Mouse (Mus musculus) hindbrain, postnatal 0 days (tissue): ENCODE data around the gene Chn2. TPM values are rescaled to one million over a fixed set of nuclear protein-coding genes. Genes with fewer than 3 reads are reported as not detected.

Experiments used
- ATAC-seq: fragments of 200-750 bp; cut with Nextera tagmentation; 2 replicates; pipeline ENCODE4 v1.8.0; 2017; ENCODE audit warnings: mild to moderate bottlenecking, moderate TSS enrichment, moderate library complexity
- DNase-seq: peaks from one replicate; pipeline ENCODE4 v3.0.0-alpha.2; 2015; ENCODE audit warnings: low spot score
- H3K27ac ChIP-seq: fragments of 300-500 bp; sonication (generic); 2 replicates; pipeline ENCODE4 v1.5.1; 2014; ENCODE audit warnings: mild to moderate bottlenecking
- H3K27me3 ChIP-seq: fragments of 300-500 bp; sonication (generic); 2 replicates; pipeline ENCODE4 v1.6.1; 2014; ENCODE audit warnings: low read length, mixed read lengths; ENCODE audit not compliant: insufficient read depth
- H3K36me3 ChIP-seq: fragments of 300-500 bp; sonication (generic); 2 replicates; pipeline ENCODE4 v1.6.1; 2014; ENCODE audit warnings: low read length, mixed read lengths; ENCODE audit not compliant: insufficient read depth
- H3K4me1 ChIP-seq: fragments of 300-500 bp; sonication (generic); 2 replicates; pipeline ENCODE4 v1.6.1; 2014; ENCODE audit warnings: antibody characterized with exemption, low read length, mixed read lengths; ENCODE audit not compliant: insufficient read depth
- H3K4me2 ChIP-seq: fragments of 300-500 bp; sonication (generic); 2 replicates; pipeline ENCODE4 v1.6.1; 2014; ENCODE audit warnings: low read depth, mild to moderate bottlenecking, low read length, moderate library complexity, mixed read lengths
- H3K4me3 ChIP-seq: fragments of 300-500 bp; sonication (generic); 2 replicates; pipeline ENCODE4 v1.5.1; 2014; ENCODE audit warnings: low read length
- H3K9ac ChIP-seq: fragments of 300-500 bp; sonication (generic); replicated peaks from 2 replicates; pipeline ENCODE4 v1.6.1; 2014; ENCODE audit warnings: mild to moderate bottlenecking, low read length, moderate library complexity, mixed read lengths
- H3K9me3 ChIP-seq: fragments of 300-500 bp; sonication (generic); 2 replicates; pipeline ENCODE4 v1.6.1; 2016; ENCODE audit warnings: low read length, mixed read lengths
- CTCF ChIP-seq: IDR thresholded peaks from 2 replicates; pipeline ENCODE4 v1.5.1; 2016; ENCODE audit warnings: antibody characterized with exemption, control low read depth, low read depth
- WGBS: fragments of 180-500 bp; shearing (Covaris S2); extraction: QIAGEN DNeasy Blood & Tissue Kit; methylation state at CpG from one replicate; pipeline ENCODE4 v1.1.7; 2014; 5-methylcytosine and 5-hydroxymethylcytosine counted together
- polyA plus RNA-seq: library from polyadenylated mRNA; unstranded; fragments of >200 nt; fragmentation: Nextera tagmentation; extraction: Ambion mirVana; gene quantifications from 2 replicates; pipeline ENCODE4 v1.2.1, GENCODE M21; 2015
- total RNA-seq: library from RNA; depleted of rRNA; stranded (reverse); fragments of >200 nt; gene quantifications from 2 replicates; pipeline ENCODE4 v1.2.3, GENCODE M21; 2014

Chn2 gene
- total and polyA plus RNA-seq, 2 experiments from 2014 or later, result 21.2 to 43.8 TPM

- no peak overlapping the region for H3K9ac ChIP-seq
- ATAC-seq, result no peak
- DNase-seq, result no peak
- H3K4me1 ChIP-seq, result no peaks in the 10 kb centered on the region; the same call in 1 of the 2 replicates
- WGBS, result 76% methylated on average over 5 of the region's 5 CpGs
- no peak overlapping the region for H3K27ac ChIP-seq
- no peaks in the 10 kb centered on the region for H3K27me3 ChIP-seq
- no peak overlapping the region for H3K4me3 ChIP-seq
- H3K36me3 ChIP-seq, result no peaks in the 10 kb centered on the region
- no peak for TF ChIP-seq CTCF
- H3K9me3 ChIP-seq, result no peaks in the 10 kb centered on the region
- no peak overlapping the region for H3K4me2 ChIP-seq
Measured at GRCm38 (mm10) chr6:54113338-54113737, 74.0 kb downstream of the Chn2 start.

GRCm38 (mm10) chr6:54114412-54114811, 75.1 kb downstream of the Chn2 start:
- Histone ChIP-seq H3K9me3 (no peaks in the 10 kb centered on the region), H3K27me3 (no peaks in the 10 kb centered on the region), H3K4me1 (no peaks in the 10 kb centered on the region; the same call in 1 of the 2 replicates), H3K27ac (no peak overlapping the region), H3K9ac (no peak overlapping the region), H3K4me2 (no peak overlapping the region), H3K4me3 (no peak overlapping the region), H3K36me3 (no peaks in the 10 kb centered on the region)
- ATAC-seq (no peak), DNase-seq (no peak)
- 80% methylated on average over 6 of the region's 6 CpGs for WGBS
- no peak for TF ChIP-seq CTCF

GRCm38 (mm10) chr6:54116299-54116698, 76.9 kb downstream of the Chn2 start:
- no peak for TF ChIP-seq CTCF
- Histone ChIP-seq H3K9me3 (no peaks in the 10 kb centered on the region), H3K9ac (no peak overlapping the region), H3K36me3 (no peaks in the 10 kb centered on the region), H3K4me2 (no peak overlapping the region), H3K27ac (no peak overlapping the region), H3K4me1 (no peaks in the 10 kb centered on the region; the same call in 1 of the 2 replicates), H3K27me3 (no peaks in the 10 kb centered on the region), H3K4me3 (no peak overlapping the region)
- 79% methylated on average over 9 of the region's 9 CpGs for WGBS
- no peak for ATAC-seq
- DNase-seq, result no peak

GRCm38 (mm10) chr6:54117001-54117591, 77.7 kb downstream of the Chn2 start:
- Histone ChIP-seq H3K27me3 (no peaks in the 10 kb centered on the region), H3K27ac (no peak overlapping the region), H3K9ac (no peak overlapping the region), H3K36me3 (no peaks in the 10 kb centered on the region), H3K4me2 (no peak overlapping the region), H3K4me1 (no peaks in the 10 kb centered on the region), H3K9me3 (no peaks in the 10 kb centered on the region), H3K4me3 (no peak overlapping the region)
- ATAC-seq (no peak), DNase-seq (no peak)
- WGBS, result 86% methylated on average over 7 of the region's 7 CpGs
- TF ChIP-seq CTCF, result no peak

- DNase-seq (no peak), ATAC-seq (no peak)
- no peak overlapping the region for H3K9ac ChIP-seq
- H3K4me2 ChIP-seq, result no peak overlapping the region
- no peak overlapping the region for H3K4me3 ChIP-seq
- 66% methylated on average over 3 of the region's 3 CpGs for WGBS
- no peak overlapping the region for H3K27ac ChIP-seq
- H3K36me3 ChIP-seq, result no peaks in the 10 kb centered on the region
- no peak for TF ChIP-seq CTCF
- no peaks in the 10 kb centered on the region for H3K9me3 ChIP-seq
- H3K4me1 ChIP-seq, result no peaks in the 10 kb centered on the region
- no peaks in the 10 kb centered on the region for H3K27me3 ChIP-seq
Measured at GRCm38 (mm10) chr6:54118395-54118794, 79.0 kb downstream of the Chn2 start.

GRCm38 (mm10) chr6:54118897-54119296, 79.5 kb downstream of the Chn2 start:
- TF ChIP-seq CTCF, result no peak
- no peak for ATAC-seq
- Histone ChIP-seq H3K4me2 (no peak overlapping the region), H3K9ac (no peak overlapping the region), H3K9me3 (no peaks in the 10 kb centered on the region), H3K4me3 (no peak overlapping the region), H3K36me3 (no peaks in the 10 kb centered on the region), H3K4me1 (no peaks in the 10 kb centered on the region), H3K27me3 (no peaks in the 10 kb centered on the region), H3K27ac (peak overlapping the region; percentile 36; the same call in 1 of the 2 replicates)
- no peak for DNase-seq
- 87% methylated on average over 4 of the region's 4 CpGs for WGBS

- H3K4me1 ChIP-seq, result no peaks in the 10 kb centered on the region
- H3K4me3 ChIP-seq, result no peak overlapping the region
- no peak for ATAC-seq
- H3K36me3 ChIP-seq, result no peaks in the 10 kb centered on the region
- no peaks in the 10 kb centered on the region for H3K9me3 ChIP-seq
- no peak for DNase-seq
- no peak for TF ChIP-seq CTCF
- 50% methylated on average over 2 of the region's 2 CpGs for WGBS
- H3K9ac ChIP-seq, result no peak overlapping the region
- H3K4me2 ChIP-seq, result no peak overlapping the region
- H3K27me3 ChIP-seq, result no peaks in the 10 kb centered on the region
- peak overlapping the region; percentile 36; the same call in 1 of the 2 replicates for H3K27ac ChIP-seq
Measured at GRCm38 (mm10) chr6:54119461-54119860, 80.1 kb downstream of the Chn2 start.
